Mouse (Mus musculus) heart, adult 2 months (tissue): ENCODE measurements at regions not wholly inside any gene's neighbourhood (a gene's known extent, or its start where the extent isn't known, plus 50 kb on each side); places are given as distances from the start of the nearest gene placed in this dataset.

Source experiments
- CTCF ChIP-seq: fragments of 200-600 bp; IDR thresholded peaks from 2 replicates; pipeline ENCODE4 v1.8.1; 2022; ENCODE audit warnings: antibody characterized with exemption, mild to moderate bottlenecking, moderate library complexity
- EP300 ChIP-seq: fragments of 200-500 bp; IDR thresholded peaks from 2 replicates; pipeline ENCODE4 v1.6.1; 2011; ENCODE audit warnings: low read depth, low read length, control low read depth; ENCODE audit not compliant: insufficient read depth

- no peak for TF ChIP-seq EP300
- no peak for TF ChIP-seq CTCF
These were observed 246.5 kb upstream of the 9630041A04Rik start for GRCm38 (mm10) chr9:101615176-101615575.
